Mouse (Mus musculus) kidney, postnatal 0 days (tissue): ENCODE data around the gene Metrn. TPM values are rescaled to one million over a fixed set of nuclear protein-coding genes. Genes with fewer than 3 reads are reported as not detected.
A peak's percentile ranks its signal among the peaks of the same experiment; 100 is the strongest.

Source experiments
- ATAC-seq: fragments of 200-750 bp; cut with Nextera tagmentation; replicated peaks from 2 replicates; pipeline ENCODE4 v1.8.0; 2017; ENCODE audit warnings: low read depth, moderate number of reproducible peaks, moderate TSS enrichment, moderate library complexity; ENCODE audit not compliant: low FRiP score
- DNase-seq: peaks from one replicate; pipeline ENCODE4 v3.0.0-alpha.2; 2016; ENCODE audit warnings: low spot score
- H3K27ac ChIP-seq: fragments of 300-500 bp; sonication (generic); 2 replicates; pipeline ENCODE4 v1.5.1; 2014; ENCODE audit warnings: mild to moderate bottlenecking
- H3K27me3 ChIP-seq: fragments of 300-500 bp; sonication (generic); 2 replicates; pipeline ENCODE4 v1.6.1; 2014; ENCODE audit warnings: low read length, mixed read lengths; ENCODE audit not compliant: insufficient read depth
- H3K36me3 ChIP-seq: fragments of 300-500 bp; sonication (generic); 2 replicates; pipeline ENCODE4 v1.6.1; 2014; ENCODE audit warnings: low read length, mixed read lengths; ENCODE audit not compliant: insufficient read depth
- H3K4me1 ChIP-seq: fragments of 300-500 bp; sonication (generic); replicated peaks from 2 replicates; pipeline ENCODE4 v1.6.1; 2014; ENCODE audit warnings: antibody characterized with exemption, low read length, mixed read lengths; ENCODE audit not compliant: insufficient read depth
- H3K4me2 ChIP-seq: fragments of 300-500 bp; sonication (generic); 2 replicates; pipeline ENCODE4 v1.6.1; 2014; ENCODE audit warnings: mild to moderate bottlenecking, low read length, moderate library complexity, mixed read lengths
- H3K4me3 ChIP-seq: fragments of 300-500 bp; sonication (generic); replicated peaks from 2 replicates; pipeline ENCODE4 v1.5.1; 2014; ENCODE audit warnings: low read depth, low read length
- H3K9ac ChIP-seq: fragments of 300-500 bp; sonication (generic); 2 replicates; pipeline ENCODE4 v1.6.1; 2014; ENCODE audit warnings: low read depth, low read length
- H3K9me3 ChIP-seq: fragments of 300-500 bp; sonication (generic); replicated peaks from 2 replicates; pipeline ENCODE4 v1.6.1; 2016; ENCODE audit warnings: low read length, inconsistent platforms, mixed read lengths
- CTCF ChIP-seq: IDR thresholded peaks from 2 replicates; pipeline ENCODE4 v1.5.1; 2016; ENCODE audit warnings: antibody characterized with exemption, low read depth, mild to moderate bottlenecking, moderate library complexity
- WGBS: fragments of 180-500 bp; shearing (Covaris S2); extraction: QIAGEN DNeasy Blood & Tissue Kit; methylation state at CpG from one replicate; pipeline ENCODE4 v1.1.7; 2014; 5-methylcytosine and 5-hydroxymethylcytosine counted together
- polyA plus RNA-seq: library from polyadenylated mRNA; unstranded; fragments of >200 nt; fragmentation: Nextera tagmentation; extraction: Ambion mirVana; gene quantifications from 2 replicates; pipeline ENCODE4 v1.2.1, GENCODE M21; 2015

The Metrn gene
- polyA plus RNA-seq, 1 experiment from 2014 or later, result 45.4 TPM

DNA sequence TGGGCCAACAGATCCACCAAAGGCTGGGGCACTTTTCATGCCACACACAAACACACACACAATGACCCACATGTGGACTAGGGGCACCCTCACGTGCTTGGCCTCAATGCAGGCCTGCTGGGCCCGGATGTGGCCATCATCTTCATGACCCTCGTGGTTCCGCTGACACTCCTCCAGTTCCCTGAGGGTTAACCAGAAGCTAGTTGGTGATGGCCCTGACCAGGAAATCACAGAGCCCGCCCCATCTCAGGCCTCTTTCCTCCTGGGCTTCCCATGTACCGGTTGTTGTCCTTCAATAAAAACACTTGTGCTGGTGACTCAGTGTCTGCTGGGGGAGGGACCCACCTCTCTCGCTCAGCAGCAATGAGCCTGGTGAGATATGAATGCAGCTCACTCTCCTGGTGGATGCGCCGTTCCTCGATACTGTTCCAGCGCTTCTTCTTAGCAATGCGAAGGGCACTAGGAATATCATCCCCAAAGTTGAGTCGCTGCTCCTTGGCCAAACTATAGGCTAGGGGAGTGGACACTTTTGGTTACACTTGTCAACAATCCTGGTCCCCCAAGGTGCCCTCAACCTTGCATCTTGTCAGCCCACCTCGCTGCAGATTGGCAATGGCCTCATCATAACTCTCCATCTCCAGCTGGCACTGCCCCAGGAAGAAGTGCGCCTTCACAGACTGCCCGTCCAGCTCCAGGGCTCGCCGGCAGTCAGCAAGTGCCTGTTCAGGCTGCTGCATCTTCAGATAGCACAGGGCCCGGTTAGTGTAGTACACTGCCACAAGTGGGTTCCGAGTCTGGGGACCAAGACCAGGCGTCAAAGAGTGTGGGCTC lies 34.7 kb upstream of the Metrn start:
- Histone ChIP-seq H3K36me3 (peaks cover 26% of the 10 kb centered on the region; the same call in 1 of the 2 replicates), H3K27me3 (no peaks in the 10 kb centered on the region), H3K9me3 (no peaks in the 10 kb centered on the region), H3K4me2 (peak overlapping the region; percentile 85), H3K4me1 (peaks cover 53% of the 10 kb centered on the region), H3K27ac (peak overlapping the region; percentile 99), H3K4me3 (peak overlapping the region; percentile 81), H3K9ac (peak overlapping the region; percentile 83)
- ATAC-seq (no peak), DNase-seq (no peak)
- 47% methylated on average over 21 of the region's 21 CpGs for WGBS
- TF ChIP-seq CTCF, result no peak

DNA sequence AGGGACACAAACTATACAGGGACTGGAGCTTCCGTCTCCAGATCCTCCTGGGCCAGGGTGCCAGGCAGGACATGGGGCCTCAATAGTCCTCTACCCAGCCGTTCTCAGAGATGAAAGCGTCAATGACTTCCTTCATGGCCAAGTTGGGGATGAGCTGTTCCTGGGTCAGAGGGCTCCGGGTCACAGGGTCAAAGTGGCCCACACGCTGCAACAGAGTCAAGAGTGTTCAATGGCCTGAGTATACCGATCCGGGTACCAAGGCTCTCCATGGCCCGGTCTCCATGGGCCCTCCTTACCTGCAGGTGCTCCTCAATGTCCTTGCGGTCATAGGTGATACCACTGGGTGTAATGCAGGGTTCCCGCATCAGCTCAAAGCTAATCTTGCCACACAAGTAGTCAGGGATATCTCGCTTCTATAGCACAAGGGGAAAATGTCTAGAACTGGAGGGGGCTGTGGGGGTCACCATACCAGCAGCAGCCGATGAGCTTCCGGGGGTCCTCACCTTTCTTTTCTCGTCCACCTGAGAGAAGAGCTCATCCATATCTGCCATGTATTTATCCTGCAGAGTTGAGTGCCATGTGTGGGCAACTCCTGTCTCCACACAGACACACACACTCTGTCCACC lies 34.0 kb upstream of the Metrn start:
- DNase-seq, result no peak
- Histone ChIP-seq H3K4me2 (peak overlapping the region; percentile 85; the same call in 1 of the 2 replicates), H3K27ac (no peak overlapping the region), H3K36me3 (peaks cover 32% of the 10 kb centered on the region), H3K9ac (no peak overlapping the region), H3K4me1 (peaks cover 45% of the 10 kb centered on the region), H3K4me3 (no peak overlapping the region), H3K27me3 (no peaks in the 10 kb centered on the region), H3K9me3 (no peaks in the 10 kb centered on the region)
- 84% methylated on average over 14 of the region's 14 CpGs for WGBS
- no peak for TF ChIP-seq CTCF
- no peak for ATAC-seq

DNA sequence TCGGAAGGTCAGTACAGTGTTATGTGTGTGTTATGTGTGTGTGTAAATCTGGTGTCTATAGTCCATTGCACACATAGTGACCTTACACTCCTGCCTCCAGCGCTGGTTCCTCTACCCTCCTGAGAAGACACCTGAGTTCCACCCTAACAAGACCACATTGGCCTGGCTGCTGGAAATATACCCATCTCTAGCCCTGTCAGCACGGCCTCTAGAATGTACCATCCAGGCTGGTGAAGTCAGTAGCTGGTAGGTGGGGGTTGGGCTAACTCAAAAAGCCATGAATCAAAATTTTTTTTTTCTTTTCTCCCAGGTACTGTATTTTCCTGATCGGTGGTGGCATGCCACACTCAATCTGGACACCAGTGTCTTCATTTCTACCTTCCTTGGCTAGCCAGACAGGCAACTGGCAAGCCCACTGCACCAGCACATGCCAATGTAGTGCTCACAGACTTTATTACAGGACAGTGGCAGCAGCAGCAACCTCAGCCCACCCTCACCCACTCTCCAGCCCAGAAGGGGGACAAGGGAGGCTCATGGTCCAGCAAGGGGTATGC lies 33.3 kb upstream of the Metrn start:
- 79% methylated on average over 4 of the region's 4 CpGs for WGBS
- Histone ChIP-seq H3K9ac (no peak overlapping the region), H3K4me3 (no peak overlapping the region), H3K27me3 (no peaks in the 10 kb centered on the region), H3K27ac (no peak overlapping the region), H3K9me3 (no peaks in the 10 kb centered on the region), H3K36me3 (peaks cover 38% of the 10 kb centered on the region), H3K4me2 (0 out of 2 replicates have a peak overlapping the region, but pooled peaks have one; percentile 66), H3K4me1 (peaks cover 39% of the 10 kb centered on the region)
- no peak for TF ChIP-seq CTCF
- DNase-seq (no peak), ATAC-seq (no peak)

DNA sequence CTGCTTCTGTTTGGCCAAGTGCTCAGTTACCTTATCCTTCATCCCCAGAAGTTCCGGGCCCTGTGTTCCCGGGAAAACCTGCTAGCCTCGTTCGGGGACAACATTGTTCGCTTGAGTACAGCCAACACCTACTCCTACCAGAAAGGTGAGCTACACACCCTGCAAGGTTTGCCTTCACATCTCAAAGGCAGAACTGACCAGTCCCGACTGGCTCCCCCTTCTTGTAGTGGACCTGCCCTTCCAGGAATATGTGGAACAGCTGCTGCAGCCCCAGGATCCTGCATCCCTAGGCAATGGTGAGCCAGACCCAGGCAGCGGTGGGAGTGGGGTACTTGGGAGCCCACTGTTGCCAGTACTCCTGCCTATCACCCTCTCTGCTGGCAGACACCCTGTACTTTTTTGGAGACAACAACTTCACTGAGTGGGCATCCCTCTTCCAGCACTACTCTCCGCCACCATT lies 32.7 kb upstream of the Metrn start:
- Histone ChIP-seq H3K4me3 (peak overlapping the region; percentile 34), H3K9me3 (no peaks in the 10 kb centered on the region), H3K4me2 (peak overlapping the region; percentile 66), H3K4me1 (peaks cover 36% of the 10 kb centered on the region), H3K36me3 (peaks cover 35% of the 10 kb centered on the region), H3K9ac (peak overlapping the region; percentile 60), H3K27me3 (no peaks in the 10 kb centered on the region), H3K27ac (peak overlapping the region; percentile 88)
- 33% methylated on average over 8 of the region's 8 CpGs for WGBS
- no peak for TF ChIP-seq CTCF
- DNase-seq, result no peak
- no peak for ATAC-seq

DNA sequence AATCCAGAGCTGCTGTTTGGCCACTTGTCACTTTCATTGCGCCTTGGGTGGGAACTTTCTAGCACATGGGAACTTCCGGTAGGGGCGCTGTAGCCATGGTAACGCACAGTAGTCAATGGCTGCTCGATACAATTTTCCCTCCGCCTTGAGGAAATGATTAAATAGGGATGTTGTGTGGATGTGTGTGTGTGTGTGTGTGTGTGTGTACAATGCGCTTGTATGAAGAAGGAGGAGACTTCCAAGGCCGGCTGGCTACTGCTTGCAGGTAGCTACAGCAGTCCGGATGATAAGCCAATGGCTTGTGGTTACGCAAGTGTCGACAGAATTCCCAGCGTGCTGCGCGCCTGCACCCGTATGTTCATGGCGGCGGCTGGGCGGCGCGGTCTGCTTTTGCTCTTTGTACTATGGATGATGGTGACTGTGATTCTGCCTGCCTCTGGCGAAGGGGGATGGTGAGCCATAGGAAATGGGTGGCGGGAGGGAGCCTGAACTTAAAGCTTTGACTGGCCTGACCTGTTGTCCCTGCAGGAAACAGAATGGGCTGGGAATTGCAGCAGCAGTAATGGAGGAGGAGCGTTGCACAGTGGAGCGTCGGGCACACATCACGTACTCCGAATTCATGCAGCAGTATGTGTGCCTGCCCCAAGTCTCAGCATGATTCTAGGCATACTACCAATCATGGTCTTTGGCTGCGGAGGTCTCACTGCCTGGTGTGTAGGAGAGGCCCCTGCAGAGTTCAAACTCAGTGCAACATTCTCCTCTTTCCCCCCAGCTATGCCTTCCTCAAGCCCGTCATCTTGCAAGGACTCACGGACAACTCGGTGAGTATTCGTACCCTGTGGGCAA lies 32.0 kb upstream of the Metrn start, which contains the start of gene Jmjd8:
TSS of gene Jmjd8 (plus strand) at position 156 of the 846 bp plus-strand sequence.
- WGBS, result under 1% methylated on average over 32 of the region's 32 CpGs
- Histone ChIP-seq H3K9ac (peak within 1 kb of the TSS; percentile 60), H3K4me3 (peak within 1 kb of the TSS; percentile 34), H3K4me1 (peaks cover 36% of the 10 kb centered on the region), H3K27ac (peak within 1 kb of the TSS; percentile 88), H3K4me2 (peak within 1 kb of the TSS; percentile 66), H3K36me3 (peaks cover 34% of the 10 kb centered on the region), H3K27me3 (no peaks in the 10 kb centered on the region), H3K9me3 (no peaks in the 10 kb centered on the region)
- peak; percentile 90 for DNase-seq
- ATAC-seq, result peak; percentile 16
- TF ChIP-seq CTCF, result peak; percentile 57

DNA sequence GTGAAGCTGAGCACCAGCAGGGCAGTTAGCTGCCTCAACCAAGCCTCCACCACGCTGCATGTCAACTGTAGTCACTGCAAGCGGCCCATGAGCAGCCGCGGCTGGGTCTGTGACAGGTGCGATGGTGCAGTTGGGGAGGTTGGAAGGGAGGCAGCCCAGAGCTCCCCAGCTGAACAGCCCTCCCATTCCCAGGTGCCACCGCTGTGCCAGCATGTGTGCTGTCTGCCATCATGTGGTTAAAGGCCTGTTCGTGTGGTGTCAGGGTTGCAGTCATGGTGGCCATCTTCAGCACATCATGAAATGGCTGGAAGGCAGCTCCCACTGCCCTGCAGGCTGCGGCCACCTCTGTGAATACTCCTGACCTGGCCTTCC lies 31.3 kb upstream of the Metrn start:
- H3K36me3 ChIP-seq, result peaks cover 34% of the 10 kb centered on the region
- no peak overlapping the region; the same call in 1 of the 2 replicates for H3K9ac ChIP-seq

More for the DNA sequence above, 31.3 kb upstream of the Metrn start:
- WGBS, result 87% methylated on average over 8 of the region's 8 CpGs
- Histone ChIP-seq H3K27me3 (no peaks in the 10 kb centered on the region), H3K9me3 (no peaks in the 10 kb centered on the region), H3K4me1 (peaks cover 37% of the 10 kb centered on the region), H3K4me2 (peak overlapping the region; percentile 66), H3K27ac (peak overlapping the region; percentile 88; the same call in 1 of the 2 replicates), H3K4me3 (peak overlapping the region; percentile 34; the same call in 1 of the 2 replicates)
- TF ChIP-seq CTCF, result no peak
- ATAC-seq (no peak), DNase-seq (no peak)
